In genomic region chr11:86894171-86894577, GRCm38 (mm10) we compare ENCODE assay signal across 8 mouse cellular contexts.
DNase-seq lines count a peak whose midpoint lies in the region; ATAC-seq and TF ChIP-seq lines count a peak whose summit lies in the region.

No protein-coding gene starts in this region.

- peak overlapping the region; percentile 55 for H3K9ac ChIP-seq in forebrain, embryonic 11.5 days (ENCODE audit: low read length)
- H3K9ac ChIP-seq in heart, postnatal 0 days (replicated peaks; ENCODE audit: low read depth, low read length) = peak overlapping the region; percentile 32
- H3K9ac ChIP-seq in liver, embryonic 15.5 days = 0 out of 2 replicates have a peak overlapping the region, but pooled peaks have one; percentile 18
- H3K9ac ChIP-seq in neural tube, embryonic 14.5 days (replicated peaks; ENCODE audit: low read depth, low read length) = peak overlapping the region; percentile 47

- WGBS in forebrain, embryonic 11.5 days = 10% methylated on average over 19 of the region's 19 CpGs
- WGBS in heart, postnatal 0 days = 3% methylated on average over 19 of the region's 19 CpGs
- WGBS in liver, embryonic 15.5 days (ENCODE audit: insufficient replicate concordance) = 6% methylated on average over 19 of the region's 19 CpGs
- WGBS in neural tube, embryonic 14.5 days = 8% methylated on average over 19 of the region's 19 CpGs

- no peaks in the 10 kb centered on the region; the same call in 1 of the 2 replicates for H3K9me3 ChIP-seq in forebrain, embryonic 11.5 days (ENCODE audit: control insufficient read depth, low read length)
- no peaks in the 10 kb centered on the region for H3K9me3 ChIP-seq in heart, postnatal 0 days (replicated peaks; ENCODE audit: control insufficient read depth, low read length)
- H3K9me3 ChIP-seq in liver, embryonic 15.5 days (replicated peaks) = no peaks in the 10 kb centered on the region
- H3K9me3 ChIP-seq in neural tube, embryonic 14.5 days (ENCODE audit: control insufficient read depth, low read length) = no peaks in the 10 kb centered on the region

- H3K27me3 ChIP-seq in forebrain, embryonic 11.5 days (ENCODE audit: control insufficient read depth, insufficient read depth, low read length) = peaks cover 3% of the 10 kb centered on the region; the same call in 1 of the 2 replicates
- no peaks in the 10 kb centered on the region for H3K27me3 ChIP-seq in heart, postnatal 0 days (ENCODE audit: control insufficient read depth, insufficient read depth, low read length)
- H3K27me3 ChIP-seq in liver, embryonic 15.5 days = peaks cover 6% of the 10 kb centered on the region; the same call in 1 of the 2 replicates
- no peaks in the 10 kb centered on the region for H3K27me3 ChIP-seq in neural tube, embryonic 14.5 days (ENCODE audit: control insufficient read depth, insufficient read depth, low read length)

- no peaks in the 10 kb centered on the region for H3K36me3 ChIP-seq in forebrain, embryonic 11.5 days (ENCODE audit: control insufficient read depth, insufficient read depth, low read length)
- no peaks in the 10 kb centered on the region for H3K36me3 ChIP-seq in heart, postnatal 0 days (replicated peaks; ENCODE audit: control insufficient read depth, insufficient read depth, low read length)
- no peaks in the 10 kb centered on the region for H3K36me3 ChIP-seq in liver, embryonic 15.5 days (replicated peaks)
- H3K36me3 ChIP-seq in neural tube, embryonic 14.5 days (ENCODE audit: control insufficient read depth, insufficient read depth, low read length) = no peaks in the 10 kb centered on the region

- peak; percentile 41 for DNase-seq in CD8-positive naive resting alpha-beta T cell, adult 2 months (ENCODE audit: low read depth in 2 of 2, low spot score in 2 of 2)
- DNase-seq in c-Kit-positive CD71-negative TER-119-negative erythroid progenitor cells, embryonic 14.5 days (ENCODE audit: low read depth) = peak; percentile 30
- DNase-seq in forebrain, embryonic 11.5 days (ENCODE audit: low spot score) = peak; percentile 89
- peak; percentile 90 for DNase-seq in heart, postnatal 0 days (ENCODE audit: low spot score)
- DNase-seq in kidney, postnatal 36 days = peak; percentile 77 to 91
- DNase-seq in testis, postnatal 10 days (ENCODE audit: low spot score) = peak; percentile 90

- peak; percentile 49; the same call in 1 of the 2 replicates for ATAC-seq in forebrain, embryonic 11.5 days (replicated peaks; ENCODE audit: low FRiP score)
- peak; percentile 69 for ATAC-seq in heart, postnatal 0 days (ENCODE audit: insufficient read depth, low read depth)
- peak; percentile 18; the same call in 1 of the 2 replicates for ATAC-seq in liver, embryonic 15.5 days (ENCODE audit: insufficient read depth)
- peak; percentile 69; the same call in 1 of the 2 replicates for ATAC-seq in neural tube, embryonic 14.5 days (ENCODE audit: low read depth)

- peak; percentile 91 for TF ChIP-seq CTCF in heart, postnatal 0 days (IDR thresholded peaks at IDR 0.05; ENCODE audit: low read depth)

- H3K27ac ChIP-seq in forebrain, embryonic 11.5 days (ENCODE audit: low read depth, low read length) = no peak overlapping the region
- H3K27ac ChIP-seq in heart, postnatal 0 days (ENCODE audit: low read depth) = peak overlapping the region; percentile 97
- H3K27ac ChIP-seq in liver, embryonic 15.5 days (replicated peaks) = no peak overlapping the region
- no peak overlapping the region for H3K27ac ChIP-seq in neural tube, embryonic 14.5 days (ENCODE audit: low read depth, low read length)

- H3K4me2 ChIP-seq in forebrain, embryonic 11.5 days (ENCODE audit: low read depth, low read length, severe bottlenecking) = peak overlapping the region; percentile 62
- H3K4me2 ChIP-seq in heart, postnatal 0 days (ENCODE audit: low read depth, low read length) = peak overlapping the region; percentile 50
- H3K4me2 ChIP-seq in liver, embryonic 15.5 days = peak overlapping the region; percentile 53
- H3K4me2 ChIP-seq in neural tube, embryonic 14.5 days (ENCODE audit: low read depth, low read length) = peak overlapping the region; percentile 47

- H3K4me3 ChIP-seq in forebrain, embryonic 11.5 days (ENCODE audit: low read depth, low read length) = peak overlapping the region; percentile 28
- H3K4me3 ChIP-seq in heart, postnatal 0 days (ENCODE audit: low read depth, low read length) = peak overlapping the region; percentile 32
- peak overlapping the region; percentile 35 for H3K4me3 ChIP-seq in liver, embryonic 15.5 days (replicated peaks)
- H3K4me3 ChIP-seq in neural tube, embryonic 14.5 days (ENCODE audit: low read depth, low read length) = peak overlapping the region; percentile 21

- peak; percentile 42; the same call in 1 of the 2 replicates for TF ChIP-seq EP300 in heart, postnatal 0 days (IDR thresholded peaks at IDR 0.05; ENCODE audit: low read depth)

- peaks cover 5% of the 10 kb centered on the region; the same call in 1 of the 2 replicates for H3K4me1 ChIP-seq in forebrain, embryonic 11.5 days (replicated peaks; ENCODE audit: control insufficient read depth, insufficient read depth, low read length)
- H3K4me1 ChIP-seq in heart, postnatal 0 days (ENCODE audit: control insufficient read depth, insufficient read depth) = peaks cover 40% of the 10 kb centered on the region
- H3K4me1 ChIP-seq in liver, embryonic 15.5 days (replicated peaks) = peaks cover 16% of the 10 kb centered on the region
- no peaks in the 10 kb centered on the region for H3K4me1 ChIP-seq in neural tube, embryonic 14.5 days (ENCODE audit: control insufficient read depth, insufficient read depth, low read length)

Comparison
In these comparisons a context has a peak if more than half of its experiments do, and no peak if none do; other contexts are left out.
1. DNase-seq: peak in every context shown above with its lines; median percentile 90 in heart, postnatal 0 days; 90 in testis, postnatal 10 days; 89 in forebrain, embryonic 11.5 days; 84 in kidney, postnatal 36 days; 41 in CD8-positive naive resting alpha-beta T cell, adult 2 months; 30 in c-Kit-positive CD71-negative TER-119-negative erythroid progenitor cells, embryonic 14.5 days.
2. ATAC-seq: peak in every context shown above with its lines; median percentile 69 in heart, postnatal 0 days; 69 in neural tube, embryonic 14.5 days; 49 in forebrain, embryonic 11.5 days; 18 in liver, embryonic 15.5 days.